Mouse (Mus musculus) midbrain, embryonic 14.5 days (tissue): ENCODE measurements around the gene Olfr704. TPM values are rescaled to one million over a fixed set of nuclear protein-coding genes. Genes with fewer than 3 reads are reported as not detected.

ENCODE experiments used
- ATAC-seq: fragments of 200-750 bp; cut with Nextera tagmentation; 2 replicates; pipeline ENCODE4 v1.8.0; 2017; ENCODE audit warnings: moderate number of reproducible peaks, moderate library complexity; ENCODE audit not compliant: low FRiP score, low TSS enrichment
- DNase-seq: peaks from one replicate; pipeline ENCODE4 v3.0.0-alpha.2; 2015
- H3K27ac ChIP-seq: fragments of 300-500 bp; sonication (generic); replicated peaks from 2 replicates; pipeline ENCODE4 v1.5.1; 2014; ENCODE audit warnings: mild to moderate bottlenecking, low read depth, low read length, moderate library complexity
- H3K27me3 ChIP-seq: fragments of 300-500 bp; sonication (generic); 2 replicates; pipeline ENCODE4 v1.6.1; 2014; ENCODE audit warnings: low read length, control low read depth, mixed read lengths; ENCODE audit not compliant: control insufficient read depth, insufficient read depth
- H3K36me3 ChIP-seq: fragments of 300-500 bp; sonication (generic); 2 replicates; pipeline ENCODE4 v1.6.1; 2014; ENCODE audit warnings: low read length, control low read depth; ENCODE audit not compliant: control insufficient read depth, insufficient read depth
- H3K4me1 ChIP-seq: fragments of 300-500 bp; sonication (generic); 2 replicates; pipeline ENCODE4 v1.6.1; 2014; ENCODE audit warnings: mild to moderate bottlenecking, antibody characterized with exemption, low read length, control low read depth; ENCODE audit not compliant: control insufficient read depth, insufficient read depth
- H3K4me2 ChIP-seq: fragments of 300-500 bp; sonication (generic); 2 replicates; pipeline ENCODE4 v1.6.1; 2014; ENCODE audit warnings: mild to moderate bottlenecking, low read length, moderate library complexity
- H3K4me3 ChIP-seq: fragments of 300-500 bp; sonication (generic); replicated peaks from 2 replicates; pipeline ENCODE4 v1.5.1; 2014; ENCODE audit warnings: low read depth, low read length
- H3K9ac ChIP-seq: fragments of 300-500 bp; sonication (generic); replicated peaks from 2 replicates; pipeline ENCODE4 v1.6.1; 2014; ENCODE audit warnings: mild to moderate bottlenecking, low read length, moderate library complexity
- H3K9me3 ChIP-seq: fragments of 300-500 bp; sonication (generic); 2 replicates; pipeline ENCODE4 v1.6.1; 2016; ENCODE audit warnings: low read length, control low read depth, mixed read lengths; ENCODE audit not compliant: control insufficient read depth
- WGBS: fragments of 180-500 bp; shearing (Covaris S2); extraction: QIAGEN DNeasy Blood & Tissue Kit; methylation state at CpG from one replicate; pipeline ENCODE4 v1.1.7; 2014; 5-methylcytosine and 5-hydroxymethylcytosine counted together
- polyA plus RNA-seq: library from polyadenylated mRNA; unstranded; fragments of >200 nt; fragmentation: Nextera tagmentation; extraction: Ambion mirVana; gene quantifications from 2 replicates; pipeline ENCODE4 v1.2.1, GENCODE M21; 2014

Gene Olfr704
- polyA plus RNA-seq, 1 experiment from 2014 or later, result not detected

GRCm38 (mm10) chr7:106907676-106908075 lies 44.7 kb downstream of the Olfr704 start, which contains the start of gene Olfr1532-ps1:
TSS of gene Olfr1532-ps1 (plus strand) at chr7:106908001.
- H3K4me2 ChIP-seq, result no peak within 1 kb of the TSS
- DNase-seq (no peak), ATAC-seq (no peak)
- H3K9ac ChIP-seq, result no peak within 1 kb of the TSS
- 65% methylated on average over 2 of the region's 2 CpGs for WGBS
- H3K36me3 ChIP-seq, result no peaks in the 10 kb centered on the region
- no peaks in the 10 kb centered on the region for H3K9me3 ChIP-seq
- H3K27ac ChIP-seq, result no peak within 1 kb of the TSS
- H3K27me3 ChIP-seq, result no peaks in the 10 kb centered on the region
- no peak within 1 kb of the TSS for H3K4me3 ChIP-seq
- H3K4me1 ChIP-seq, result no peaks in the 10 kb centered on the region

Other genes starting within 250 kb of the Olfr704 start
- not detected in 2 replicates for gene Olfr693, start 182.6 kb upstream of the Olfr704 start, polyA plus RNA-seq
- gene Olfr694, start 171.4 kb upstream of the Olfr704 start, polyA plus RNA-seq, result not detected in 2 replicates
- not detected in 2 replicates for gene Olfr695, start 146.8 kb upstream of the Olfr704 start, polyA plus RNA-seq
- gene Olfr697, start 120.7 kb upstream of the Olfr704 start, polyA plus RNA-seq, result not detected in 2 replicates
- gene Olfr698, start 107.8 kb upstream of the Olfr704 start, polyA plus RNA-seq, result not detected in 2 replicates
- gene Olfr699, start 70.0 kb upstream of the Olfr704 start, polyA plus RNA-seq, result not detected in 2 replicates
- gene Olfr700, start 54.4 kb upstream of the Olfr704 start, polyA plus RNA-seq, result not detected in 2 replicates
- gene Olfr701, start 49.1 kb upstream of the Olfr704 start, polyA plus RNA-seq, result not detected in 2 replicates
- not detected in 2 replicates for gene Olfr702, start 29.3 kb upstream of the Olfr704 start, polyA plus RNA-seq
- not detected in 2 replicates for gene Olfr703, start 19.8 kb upstream of the Olfr704 start, polyA plus RNA-seq
- not detected in 2 replicates for gene Olfr705, start 13.7 kb downstream of the Olfr704 start, polyA plus RNA-seq
- not detected in 2 replicates for gene Olfr706, start 25.0 kb downstream of the Olfr704 start, polyA plus RNA-seq
- gene Olfr707, start 38.1 kb downstream of the Olfr704 start, polyA plus RNA-seq, result not detected in 2 replicates
- not detected in 2 replicates for gene Olfr1532-ps1, start 44.8 kb downstream of the Olfr704 start, polyA plus RNA-seq
- not detected in 2 replicates for gene Olfr709-ps1, start 69.0 kb downstream of the Olfr704 start, polyA plus RNA-seq
- not detected in 2 replicates for gene Olfr710, start 85.1 kb downstream of the Olfr704 start, polyA plus RNA-seq
- gene Olfr6, start 100.8 kb downstream of the Olfr704 start, polyA plus RNA-seq, result not detected in 2 replicates
- gene Olfr711, start 112.3 kb downstream of the Olfr704 start, polyA plus RNA-seq, result not detected in 2 replicates
- not detected in 2 replicates for gene Olfr2, start 142.9 kb downstream of the Olfr704 start, polyA plus RNA-seq
- not detected in 2 replicates for gene Olfr713, start 168.0 kb downstream of the Olfr704 start, polyA plus RNA-seq
- gene Olfr714, start 207.8 kb downstream of the Olfr704 start, polyA plus RNA-seq, result not detected in 2 replicates
- gene Olfr17, start 230.0 kb downstream of the Olfr704 start, polyA plus RNA-seq, result not detected in 2 replicates
- gene Olfr715b, start 247.2 kb downstream of the Olfr704 start, polyA plus RNA-seq, result not detected in 2 replicates